Mouse (Mus musculus): ENCODE measurements at regions not wholly inside any gene's neighbourhood (a gene's known extent, or its start where the extent isn't known, plus 50 kb on each side); places are given as distances from the start of the nearest gene placed in this dataset.

- no peak overlapping the region for H3K27ac ChIP-seq (replicated peaks)
Measured at GRCm38 (mm10) chr11:37582236-37582635, 346.5 kb upstream of the Tenm2 start.

GRCm38 (mm10) chr11:37533624-37534023 is 297.9 kb upstream of the Tenm2 start:
- H3K4me2 ChIP-seq: no peak overlapping the region
- no peak overlapping the region for H3K9ac ChIP-seq (replicated peaks)
- H3K4me1 ChIP-seq: no peaks in the 10 kb centered on the region
- no peak overlapping the region for H3K27ac ChIP-seq (replicated peaks)
- no peak overlapping the region for H3K4me3 ChIP-seq (replicated peaks)
- no peaks in the 10 kb centered on the region for H3K36me3 ChIP-seq
- no peaks in the 10 kb centered on the region for H3K27me3 ChIP-seq (replicated peaks)
- H3K9me3 ChIP-seq (replicated peaks): no peaks in the 10 kb centered on the region
- 62% methylated on average over 2 of the region's 2 CpGs for WGBS
- ATAC-seq (ENCODE audit: low FRiP score): no peak

More at GRCm38 (mm10) chr11:37582236-37582635, 346.5 kb upstream of the Tenm2 start:
- ATAC-seq (ENCODE audit: low FRiP score): no peak
- Histone ChIP-seq H3K4me2 (no peak overlapping the region), H3K9me3 (replicated peaks) (no peaks in the 10 kb centered on the region), H3K27me3 (replicated peaks) (no peaks in the 10 kb centered on the region), H3K36me3 (no peaks in the 10 kb centered on the region), H3K9ac (replicated peaks) (no peak overlapping the region), H3K4me1 (no peaks in the 10 kb centered on the region), H3K4me3 (replicated peaks) (no peak overlapping the region)
- 68% methylated on average over 2 of the region's 2 CpGs for WGBS

- Histone ChIP-seq H3K27me3 (replicated peaks) (no peaks in the 10 kb centered on the region), H3K36me3 (no peaks in the 10 kb centered on the region), H3K9ac (replicated peaks) (no peak overlapping the region), H3K4me2 (no peak overlapping the region), H3K27ac (replicated peaks) (no peak overlapping the region), H3K4me1 (no peaks in the 10 kb centered on the region), H3K9me3 (replicated peaks) (no peaks in the 10 kb centered on the region), H3K4me3 (replicated peaks) (no peak overlapping the region)
- no peak for ATAC-seq (ENCODE audit: low FRiP score)
- 79% methylated on average over 2 of the region's 2 CpGs for WGBS
Measured at GRCm38 (mm10) chr11:37532476-37532875, 296.7 kb upstream of the Tenm2 start.

GRCm38 (mm10) chr11:37498463-37499015 is 262.8 kb upstream of the Tenm2 start:
- ATAC-seq (ENCODE audit: low FRiP score): no peak
- Histone ChIP-seq H3K27ac (replicated peaks) (no peak overlapping the region), H3K4me1 (no peaks in the 10 kb centered on the region), H3K4me3 (replicated peaks) (no peak overlapping the region), H3K36me3 (no peaks in the 10 kb centered on the region), H3K9me3 (replicated peaks) (no peaks in the 10 kb centered on the region), H3K4me2 (no peak overlapping the region), H3K9ac (replicated peaks) (no peak overlapping the region), H3K27me3 (replicated peaks) (no peaks in the 10 kb centered on the region)
- WGBS: 35% methylated on average over 3 of the region's 3 CpGs

GRCm38 (mm10) chr11:37497874-37498273 is 262.1 kb upstream of the Tenm2 start:
- H3K4me2 ChIP-seq: no peak overlapping the region
- H3K36me3 ChIP-seq: no peaks in the 10 kb centered on the region
- H3K9me3 ChIP-seq (replicated peaks): no peaks in the 10 kb centered on the region
- H3K9ac ChIP-seq (replicated peaks): no peak overlapping the region
- 39% methylated on average over 9 of the region's 9 CpGs for WGBS
- no peak overlapping the region for H3K4me3 ChIP-seq (replicated peaks)
- H3K27me3 ChIP-seq (replicated peaks): no peaks in the 10 kb centered on the region
- ATAC-seq (ENCODE audit: low FRiP score): no peak
- H3K27ac ChIP-seq (replicated peaks): no peak overlapping the region
- no peaks in the 10 kb centered on the region for H3K4me1 ChIP-seq

- H3K27me3 ChIP-seq (replicated peaks): no peaks in the 10 kb centered on the region
- no peak overlapping the region for H3K4me2 ChIP-seq
- H3K27ac ChIP-seq (replicated peaks): no peak overlapping the region
- H3K4me1 ChIP-seq: no peaks in the 10 kb centered on the region
- 84% methylated on average over 3 of the region's 3 CpGs for WGBS
- no peaks in the 10 kb centered on the region for H3K36me3 ChIP-seq
- no peaks in the 10 kb centered on the region for H3K9me3 ChIP-seq (replicated peaks)
- no peak overlapping the region for H3K9ac ChIP-seq (replicated peaks)
- H3K4me3 ChIP-seq (replicated peaks): no peak overlapping the region
- ATAC-seq (ENCODE audit: low FRiP score): no peak
Measured at GRCm38 (mm10) chr11:37480236-37480635, 244.5 kb upstream of the Tenm2 start.

GRCm38 (mm10) chr11:37478970-37479482 is 243.3 kb upstream of the Tenm2 start:
- H3K4me1 ChIP-seq: no peaks in the 10 kb centered on the region
- ATAC-seq (ENCODE audit: low FRiP score): no peak
- H3K36me3 ChIP-seq: no peaks in the 10 kb centered on the region
- no peak overlapping the region for H3K27ac ChIP-seq (replicated peaks)
- H3K4me3 ChIP-seq (replicated peaks): no peak overlapping the region
- 91% methylated on average over 6 of the region's 6 CpGs for WGBS
- H3K27me3 ChIP-seq (replicated peaks): no peaks in the 10 kb centered on the region
- H3K4me2 ChIP-seq: no peak overlapping the region
- H3K9ac ChIP-seq (replicated peaks): no peak overlapping the region
- H3K9me3 ChIP-seq (replicated peaks): no peaks in the 10 kb centered on the region

- 88% methylated on average over 6 of the region's 6 CpGs for WGBS
- no peak overlapping the region for H3K4me2 ChIP-seq
Measured at GRCm38 (mm10) chr11:37474068-37474467, 238.3 kb upstream of the Tenm2 start.

GRCm38 (mm10) chr11:37463658-37464420 is 228.1 kb upstream of the Tenm2 start:
- 78% methylated on average over 9 of the region's 9 CpGs for WGBS
- Histone ChIP-seq H3K4me2 (no peak overlapping the region), H3K4me3 (replicated peaks) (no peak overlapping the region), H3K36me3 (no peaks in the 10 kb centered on the region), H3K27ac (replicated peaks) (no peak overlapping the region), H3K9me3 (replicated peaks) (no peaks in the 10 kb centered on the region), H3K27me3 (replicated peaks) (no peaks in the 10 kb centered on the region), H3K4me1 (no peaks in the 10 kb centered on the region), H3K9ac (replicated peaks) (no peak overlapping the region)
- ATAC-seq (ENCODE audit: low FRiP score): no peak

More at GRCm38 (mm10) chr11:37474068-37474467, 238.3 kb upstream of the Tenm2 start:
- no peaks in the 10 kb centered on the region for H3K36me3 ChIP-seq
- no peaks in the 10 kb centered on the region for H3K4me1 ChIP-seq
- no peak overlapping the region for H3K9ac ChIP-seq (replicated peaks)
- H3K4me3 ChIP-seq (replicated peaks): no peak overlapping the region
- H3K27me3 ChIP-seq (replicated peaks): no peaks in the 10 kb centered on the region
- ATAC-seq (ENCODE audit: low FRiP score): no peak
- H3K27ac ChIP-seq (replicated peaks): no peak overlapping the region
- no peaks in the 10 kb centered on the region for H3K9me3 ChIP-seq (replicated peaks)

GRCm38 (mm10) chr11:37462375-37462774 is 226.6 kb upstream of the Tenm2 start:
- no peak overlapping the region for H3K4me3 ChIP-seq (replicated peaks)
- H3K27me3 ChIP-seq (replicated peaks): no peaks in the 10 kb centered on the region
- H3K9ac ChIP-seq (replicated peaks): no peak overlapping the region
- no peaks in the 10 kb centered on the region for H3K36me3 ChIP-seq
- 83% methylated on average over 4 of the region's 4 CpGs for WGBS
- H3K9me3 ChIP-seq (replicated peaks): no peaks in the 10 kb centered on the region
- no peak overlapping the region for H3K4me2 ChIP-seq
- H3K27ac ChIP-seq (replicated peaks): no peak overlapping the region
- H3K4me1 ChIP-seq: no peaks in the 10 kb centered on the region
- ATAC-seq (ENCODE audit: low FRiP score): no peak

GRCm38 (mm10) chr11:37447361-37447760 is 211.6 kb upstream of the Tenm2 start:
- no peak overlapping the region for H3K9ac ChIP-seq (replicated peaks)
- no peaks in the 10 kb centered on the region for H3K36me3 ChIP-seq
- H3K4me3 ChIP-seq (replicated peaks): no peak overlapping the region
- ATAC-seq (ENCODE audit: low FRiP score): no peak
- no peaks in the 10 kb centered on the region for H3K4me1 ChIP-seq
- H3K4me2 ChIP-seq: no peak overlapping the region
- H3K9me3 ChIP-seq (replicated peaks): no peaks in the 10 kb centered on the region
- no peaks in the 10 kb centered on the region for H3K27me3 ChIP-seq (replicated peaks)
- H3K27ac ChIP-seq (replicated peaks): no peak overlapping the region

GRCm38 (mm10) chr11:37446626-37447025 is 210.9 kb upstream of the Tenm2 start:
- Histone ChIP-seq H3K27me3 (replicated peaks) (no peaks in the 10 kb centered on the region), H3K27ac (replicated peaks) (no peak overlapping the region), H3K4me1 (no peaks in the 10 kb centered on the region), H3K4me2 (no peak overlapping the region), H3K36me3 (no peaks in the 10 kb centered on the region), H3K4me3 (replicated peaks) (no peak overlapping the region), H3K9ac (replicated peaks) (no peak overlapping the region), H3K9me3 (replicated peaks) (no peaks in the 10 kb centered on the region)
- no peak for ATAC-seq (ENCODE audit: low FRiP score)
- WGBS: 49% methylated on average over 1 of the region's 1 CpGs
